Mouse (Mus musculus): ENCODE measurements around the gene Negr1.
A peak's percentile ranks its signal among the peaks of the same experiment; 100 is the strongest.

Gene Negr1

DNA sequence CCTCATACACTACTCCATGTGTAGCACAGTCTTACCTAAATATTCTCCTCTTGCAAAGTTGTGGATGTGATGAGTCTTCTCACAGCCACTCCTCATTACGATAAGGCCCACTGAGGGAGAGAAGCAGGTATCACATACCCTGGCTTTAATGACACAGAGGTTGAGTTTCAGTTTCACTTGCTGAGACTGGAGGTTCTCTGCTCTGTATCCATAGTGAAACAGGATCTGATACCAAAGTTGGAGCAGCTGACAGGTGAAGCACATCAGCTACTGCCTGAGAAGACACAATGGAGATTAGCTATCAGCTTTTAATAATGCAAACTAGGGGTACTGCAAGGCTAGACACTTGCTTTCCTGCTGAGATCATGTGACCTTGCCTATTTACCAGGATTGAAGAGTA lies 137.1 kb downstream of the Negr1 start:
- no peak for DNase-seq

DNA sequence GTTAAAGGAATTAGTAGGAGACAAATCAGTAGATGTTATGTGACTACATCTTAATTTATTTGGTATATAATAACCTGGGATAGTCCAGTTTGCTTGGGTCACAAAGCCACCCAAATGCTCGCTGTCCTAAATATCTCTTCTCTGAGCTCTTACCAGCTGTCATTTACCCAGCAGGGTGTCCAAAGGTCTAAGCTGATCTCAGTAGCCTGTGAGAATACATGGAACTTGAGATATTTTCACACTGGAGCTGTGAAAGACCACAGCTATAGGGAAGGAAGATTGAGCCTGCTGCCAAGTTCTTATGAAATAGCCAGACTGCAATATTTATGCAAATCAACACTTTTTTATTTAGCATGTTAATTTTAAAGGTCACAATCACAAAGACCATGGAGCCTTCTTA lies 141.6 kb downstream of the Negr1 start:
- DNase-seq: peak; percentile 60

DNA sequence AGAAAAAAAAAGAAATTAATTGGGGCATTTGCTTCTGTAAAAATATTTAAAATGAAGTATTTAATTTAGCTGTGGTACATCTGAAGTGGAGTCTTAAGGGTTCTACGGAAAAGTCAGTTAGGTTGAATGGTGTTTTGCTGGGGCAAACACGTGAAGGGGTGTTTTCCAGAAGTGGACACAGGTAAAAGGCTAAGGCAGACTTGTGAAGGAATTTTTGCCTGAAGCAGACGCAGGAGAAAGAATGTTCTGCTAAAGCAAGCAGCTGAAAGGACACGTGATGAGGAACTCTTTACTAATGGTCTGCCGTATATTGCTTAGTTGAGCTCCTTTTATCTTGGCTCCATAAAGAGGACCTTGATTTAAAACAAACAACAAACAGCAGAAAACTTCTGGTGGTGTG lies 148.6 kb downstream of the Negr1 start:
- DNase-seq: no peak

DNA sequence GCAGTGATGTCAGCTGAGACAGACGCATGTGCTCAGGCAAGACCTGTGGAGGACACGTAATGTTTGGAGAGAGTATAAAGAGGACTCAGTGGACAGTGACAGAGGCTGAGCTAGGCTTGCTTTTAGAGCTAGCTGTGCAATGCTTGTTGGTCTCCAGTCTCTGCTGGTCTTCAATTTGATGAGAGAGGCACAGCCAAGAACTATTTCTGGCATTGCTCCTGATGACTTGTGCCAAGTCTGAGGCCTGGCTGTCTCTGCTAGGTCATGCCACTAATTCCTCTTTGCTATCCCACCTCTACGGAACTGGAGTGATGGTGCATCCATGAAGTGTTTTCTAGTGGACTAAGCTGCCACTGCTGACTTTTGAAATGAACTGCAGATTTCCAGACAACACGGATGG lies 149.1 kb downstream of the Negr1 start:
- peak; percentile 76 for DNase-seq

DNA sequence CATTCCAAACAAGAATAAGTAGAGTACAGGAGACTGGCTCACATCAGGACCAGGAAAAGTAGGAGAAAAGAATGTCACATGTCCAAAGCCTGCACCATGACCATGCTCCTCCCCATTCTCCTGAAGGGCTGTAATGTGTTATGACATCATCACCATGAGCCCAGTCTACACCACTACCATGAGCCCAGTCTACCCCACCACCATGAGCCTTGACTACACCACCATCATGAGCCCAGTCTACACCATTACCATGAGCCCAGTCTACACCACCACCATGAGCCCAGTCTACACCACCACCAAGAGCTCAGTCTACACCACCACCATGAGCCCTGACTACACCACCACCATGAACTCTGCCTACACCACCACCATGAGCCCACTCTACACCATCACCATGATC lies 174.7 kb downstream of the Negr1 start:
- DNase-seq: no peak

DNA sequence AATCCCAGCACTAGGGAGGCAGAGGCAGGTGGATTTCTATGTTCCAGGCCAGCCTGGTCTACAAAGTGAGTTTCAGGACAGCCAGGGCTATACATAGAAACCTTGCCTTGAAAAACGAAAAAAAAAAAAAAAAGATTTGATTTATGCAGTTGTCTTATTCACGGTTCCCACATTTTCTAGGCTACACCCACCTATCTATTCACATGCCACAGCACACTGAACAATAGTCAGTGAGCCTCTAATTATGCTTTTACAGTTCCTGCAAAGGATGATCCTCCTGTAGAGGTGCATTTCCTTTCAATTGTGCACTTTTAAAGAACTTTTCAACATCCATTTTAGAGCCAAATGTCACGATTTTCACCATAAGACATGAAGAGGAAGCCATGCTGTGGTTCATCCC lies 177.9 kb downstream of the Negr1 start:
- DNase-seq: no peak

DNA sequence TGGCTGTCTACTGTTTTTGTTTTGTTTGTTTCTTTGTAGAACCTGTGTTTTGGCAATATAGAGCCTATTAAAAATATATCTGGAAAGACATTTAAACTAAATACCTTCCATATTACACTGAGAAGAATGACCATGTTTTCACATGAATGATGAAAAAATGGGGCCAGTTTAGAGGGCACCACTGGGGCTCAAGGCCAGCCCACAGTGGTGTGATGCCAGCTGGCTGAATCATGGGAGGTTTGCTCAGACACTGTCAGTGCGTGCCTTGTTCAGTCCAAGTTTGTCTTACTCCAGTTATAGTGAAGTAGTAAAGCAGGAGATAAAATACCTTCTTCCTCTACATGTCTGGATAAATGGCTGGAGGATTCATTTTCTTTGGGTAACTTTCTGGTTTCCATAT lies 181.7 kb downstream of the Negr1 start:
- DNase-seq: no peak

DNA sequence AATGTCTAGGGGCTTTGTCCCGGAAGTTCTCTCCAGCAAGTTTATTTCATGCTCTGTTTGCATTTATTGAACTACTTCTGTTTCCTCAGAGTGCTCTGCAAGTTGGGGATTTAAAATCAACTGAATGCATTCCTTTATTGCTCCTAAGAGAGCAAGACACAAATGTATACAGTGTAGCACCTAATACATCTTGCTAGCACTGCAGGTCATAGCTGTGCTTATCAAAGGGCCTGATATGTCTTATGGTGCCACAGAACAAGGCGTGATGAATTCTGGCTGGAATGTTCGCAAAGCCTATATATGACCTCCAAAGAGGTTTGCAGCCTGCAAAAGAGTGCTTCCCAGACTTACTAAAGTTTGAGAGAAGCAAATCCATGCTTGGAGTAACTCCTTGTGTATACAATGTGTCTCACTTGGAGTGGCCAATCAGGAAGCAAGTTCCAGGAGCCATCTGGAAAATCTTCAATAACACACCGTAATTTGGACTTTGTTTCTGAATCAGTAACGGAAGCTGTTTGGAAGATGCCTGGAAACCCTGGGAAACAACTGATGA lies 183.7 kb downstream of the Negr1 start:
- no peak for DNase-seq

DNA sequence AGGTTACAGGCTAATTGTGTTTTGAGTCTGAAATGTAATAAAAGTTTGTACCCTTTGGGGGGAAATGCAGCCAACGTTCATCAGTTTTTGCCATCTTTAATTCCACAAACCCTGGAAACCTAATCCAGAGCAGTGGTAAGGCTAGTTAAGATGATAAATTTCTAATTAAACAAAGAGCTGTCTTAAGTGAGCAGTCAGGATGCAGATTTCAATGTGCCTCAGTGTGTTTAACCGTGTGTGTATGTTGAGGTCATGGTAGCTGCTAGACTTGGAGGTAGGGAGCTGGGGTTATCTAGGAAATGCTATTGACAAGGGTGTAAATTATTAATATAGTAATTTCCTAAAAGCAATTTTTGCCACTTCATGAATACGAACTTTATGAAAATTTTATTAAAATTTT lies 185.9 kb downstream of the Negr1 start:
- no peak for DNase-seq

DNA sequence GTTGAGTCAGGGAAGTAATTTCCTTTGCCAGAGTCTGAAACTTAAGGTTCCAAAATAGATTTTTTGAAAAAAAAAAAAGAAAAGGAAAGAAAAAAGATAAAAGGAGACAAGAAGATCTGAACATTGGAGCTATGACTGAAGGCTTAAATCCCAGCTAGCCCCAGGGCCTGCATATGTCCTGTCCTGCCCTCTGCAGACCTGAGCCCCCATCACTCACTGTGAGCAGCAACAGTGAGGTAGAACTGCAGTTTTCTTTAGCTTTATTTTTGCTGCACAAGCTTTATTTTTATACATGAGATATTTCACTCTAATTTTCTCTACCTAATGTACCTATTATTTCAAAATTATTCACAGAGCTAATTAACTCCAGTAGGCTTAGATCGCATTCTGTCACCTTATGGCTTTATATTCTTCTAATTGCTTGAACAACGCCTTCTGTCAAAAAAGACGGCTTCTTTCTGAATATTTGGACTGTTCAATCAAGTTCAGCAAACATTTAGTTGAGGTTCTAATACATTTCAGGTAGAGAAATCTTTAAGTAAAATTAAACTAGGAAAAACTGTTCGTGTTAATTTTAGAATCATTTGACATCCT lies 192.3 kb downstream of the Negr1 start:
- no peak for DNase-seq

DNA sequence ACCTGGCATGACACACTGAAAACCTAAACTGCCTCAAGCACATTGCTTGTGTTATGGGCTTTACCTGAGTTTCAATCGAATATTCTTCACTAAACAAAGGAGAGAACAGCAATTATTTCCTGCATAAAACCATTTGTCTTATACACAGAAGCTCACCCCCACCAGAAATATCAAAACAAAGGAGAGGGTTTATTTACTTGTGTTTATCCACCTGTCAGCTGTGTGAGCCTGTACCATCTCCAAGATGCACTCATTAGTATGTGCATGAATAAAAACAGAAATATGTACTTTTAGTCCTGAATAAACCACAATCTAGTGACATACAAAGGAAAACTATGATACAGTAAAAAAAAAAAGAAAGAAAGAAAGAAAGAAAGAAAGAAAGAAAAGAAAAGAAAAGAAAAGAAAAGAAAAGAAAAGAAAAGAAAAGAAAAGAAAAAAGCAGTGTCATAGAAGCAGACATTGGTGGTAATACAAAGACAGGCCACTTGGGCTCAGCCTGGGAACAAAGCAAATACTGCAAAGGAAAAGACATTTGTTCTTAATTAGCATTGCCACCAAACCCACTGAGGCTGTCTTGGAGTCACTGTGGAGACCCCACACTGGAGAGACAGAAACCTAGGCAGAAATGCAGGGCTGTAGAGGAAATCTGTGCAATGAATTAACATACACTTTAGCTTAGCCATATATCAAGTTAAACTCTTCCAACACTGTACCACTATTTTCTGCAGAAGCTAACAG lies 193.4 kb downstream of the Negr1 start:
- DNase-seq: no peak

DNA sequence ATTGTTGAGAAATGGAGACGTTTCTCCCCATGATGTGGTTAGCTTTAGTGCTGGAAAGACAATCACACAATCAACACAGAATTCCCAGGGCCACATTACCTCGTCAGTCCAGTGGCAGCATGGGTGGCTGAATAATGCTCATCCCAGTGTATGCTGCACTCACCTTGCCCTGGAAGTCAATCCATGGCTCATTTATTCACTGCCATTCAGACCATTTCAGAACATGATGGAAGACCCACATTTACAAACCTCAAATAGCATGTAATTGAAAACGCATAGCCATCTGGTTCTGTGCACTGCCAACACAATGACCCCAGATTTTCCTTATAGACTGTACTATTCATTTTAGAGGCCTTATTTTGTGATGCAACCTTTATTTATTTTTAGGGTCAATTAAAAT lies 203.4 kb downstream of the Negr1 start:
- no peak for DNase-seq

DNA sequence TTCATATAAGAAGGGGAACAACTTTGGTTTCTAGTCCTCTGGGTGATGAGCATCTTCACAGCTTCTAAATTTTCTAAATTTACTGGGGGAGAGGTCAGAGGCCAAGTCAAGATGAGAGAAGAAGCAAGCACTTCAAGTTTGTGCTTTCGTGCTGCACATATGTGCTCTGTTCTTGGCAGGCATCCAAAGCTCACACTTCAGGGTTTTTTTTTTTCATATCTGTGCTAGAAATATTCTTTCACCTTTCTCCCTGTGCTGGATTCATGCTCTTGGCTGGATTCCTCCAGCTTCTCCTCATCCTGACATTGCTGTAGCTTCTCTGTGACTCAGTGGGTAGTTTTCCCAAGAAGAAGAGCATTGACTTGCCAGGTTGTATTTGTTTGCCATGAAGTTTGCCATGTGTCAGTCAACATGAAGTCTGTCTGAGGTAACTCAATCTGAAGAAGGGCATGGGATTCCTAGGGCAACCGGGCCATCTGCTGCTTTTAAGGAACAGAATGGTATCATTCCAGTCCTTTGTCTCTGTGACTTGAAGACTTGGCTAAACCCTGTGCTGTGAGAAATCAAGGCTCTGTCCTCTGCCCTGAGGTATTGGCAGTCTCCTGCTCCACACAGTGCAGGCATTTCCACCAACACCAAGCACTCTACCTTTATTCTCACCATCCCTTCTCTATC lies 204.7 kb downstream of the Negr1 start:
- peak; percentile 35 for DNase-seq

DNA sequence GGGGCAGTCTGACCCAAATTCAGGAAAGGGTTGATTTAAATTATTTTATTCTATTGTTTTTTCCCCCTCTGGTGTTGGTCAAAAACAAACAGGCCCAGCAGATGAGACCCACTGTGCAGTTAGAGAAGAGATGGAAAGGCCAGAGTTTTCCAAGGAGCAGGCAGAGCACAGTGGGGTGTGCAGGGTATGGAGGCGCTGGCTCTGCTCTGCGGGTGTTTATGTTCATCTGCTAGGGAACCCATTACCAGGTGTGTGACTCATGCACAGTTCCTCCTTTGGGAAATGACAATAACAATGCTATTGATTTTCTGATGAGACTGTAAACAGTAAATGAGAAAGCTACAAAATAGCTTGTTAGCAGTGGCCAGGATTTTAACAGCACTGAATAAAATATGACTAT lies 210.0 kb downstream of the Negr1 start:
- DNase-seq: no peak

DNA sequence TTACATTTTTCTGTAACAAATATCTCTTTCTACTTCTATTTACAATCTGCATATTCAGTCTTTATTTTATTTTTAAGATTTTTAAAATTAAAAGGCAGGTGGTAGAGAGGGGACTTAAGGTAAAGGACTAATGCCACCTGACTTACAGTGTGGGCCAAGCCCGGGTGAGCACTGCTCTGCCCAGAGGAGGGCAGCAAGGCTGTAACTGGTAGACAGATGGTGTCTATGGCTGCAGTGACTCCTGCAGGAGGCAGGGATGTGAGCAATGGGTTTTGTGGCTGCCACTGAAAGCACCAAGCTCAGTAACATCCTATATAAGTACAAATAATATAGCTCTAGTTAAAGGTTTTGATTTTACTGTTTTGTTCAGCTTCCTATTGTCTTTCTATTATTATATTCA lies 210.5 kb downstream of the Negr1 start:
- peak; percentile 72 for DNase-seq

DNA sequence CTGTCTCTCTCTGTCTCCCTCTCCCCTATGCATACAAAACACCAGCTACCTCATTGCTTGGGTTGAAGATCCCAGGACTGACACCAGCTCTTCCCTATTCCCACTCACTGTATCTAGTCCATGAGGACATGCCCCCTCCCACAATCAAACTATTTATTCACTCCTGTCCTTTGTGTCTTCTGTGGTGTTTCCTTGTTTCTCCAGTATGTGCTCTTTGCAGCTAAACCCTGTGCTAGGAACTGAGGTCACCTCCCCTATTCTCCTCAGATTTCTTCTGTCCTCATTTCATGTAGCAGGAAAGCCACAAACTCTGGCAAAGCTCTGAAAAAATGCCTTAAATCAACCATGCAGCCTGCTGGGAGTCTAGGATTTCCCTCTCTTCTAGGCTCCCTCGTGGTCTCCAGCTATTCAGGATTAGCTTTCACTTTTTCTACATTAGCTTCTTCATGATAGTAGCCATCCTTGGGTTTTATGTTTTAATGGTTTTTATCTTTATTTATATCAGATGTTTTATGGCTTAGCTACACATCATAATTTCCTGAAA lies 222.8 kb downstream of the Negr1 start:
- no peak for DNase-seq

DNA sequence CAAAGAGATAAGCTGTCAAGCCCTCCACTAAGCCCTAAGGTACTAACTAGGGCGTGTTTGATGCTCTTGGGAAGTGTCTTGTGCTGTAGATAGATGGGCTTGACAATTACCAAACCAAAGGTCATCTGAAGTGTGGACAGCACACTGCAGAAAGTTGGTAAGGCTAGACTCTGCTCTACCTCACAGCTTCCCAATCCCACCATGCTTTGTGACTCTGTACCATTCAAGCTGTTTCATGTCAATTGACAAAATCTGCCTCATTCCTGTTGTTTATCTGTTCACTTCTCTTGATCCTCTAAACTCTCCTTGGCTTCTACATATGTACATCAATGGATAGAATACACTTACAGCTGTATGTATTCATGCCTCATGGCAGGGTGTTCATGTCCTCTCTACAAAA lies 224.8 kb downstream of the Negr1 start:
- no peak for DNase-seq

DNA sequence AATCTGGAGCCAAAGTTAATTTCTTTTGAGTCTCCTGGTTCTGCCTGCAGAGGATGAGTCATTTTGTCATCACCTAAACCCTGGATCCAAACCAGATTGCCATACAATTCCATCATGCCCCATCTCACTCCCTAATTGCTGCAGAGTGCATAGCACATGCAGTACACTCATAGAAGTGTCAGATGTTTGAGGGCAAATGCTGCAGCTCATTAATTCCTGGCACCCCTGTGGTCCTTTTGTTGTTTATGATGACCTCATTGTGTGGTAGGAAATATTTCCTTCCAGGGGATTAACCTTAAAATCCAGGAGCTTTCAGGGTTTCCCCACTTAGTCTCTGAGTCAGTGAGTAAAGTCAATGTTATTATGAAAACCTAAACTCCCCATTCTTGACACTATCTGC lies 229.6 kb downstream of the Negr1 start:
- peak; percentile 40 for DNase-seq

DNA sequence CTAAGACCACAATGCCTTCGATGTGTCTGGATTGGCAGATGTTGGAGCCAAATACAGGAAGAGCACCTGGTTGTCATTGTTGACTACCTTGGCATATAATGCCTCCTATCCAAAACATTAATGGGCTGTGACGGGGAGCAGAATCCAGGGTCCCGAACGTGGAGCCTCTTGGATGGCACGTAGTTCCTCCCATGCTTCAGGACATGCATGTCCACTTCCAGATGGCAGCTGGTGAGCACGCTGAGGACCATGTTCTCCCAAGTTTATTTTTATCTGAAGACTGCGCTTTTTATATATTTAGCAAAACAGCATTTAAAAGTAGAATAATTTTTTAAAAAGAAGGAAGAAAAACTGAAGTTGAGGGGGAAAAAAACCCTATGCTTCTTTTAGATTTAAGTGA lies 231.1 kb downstream of the Negr1 start:
- no peak for DNase-seq

DNA sequence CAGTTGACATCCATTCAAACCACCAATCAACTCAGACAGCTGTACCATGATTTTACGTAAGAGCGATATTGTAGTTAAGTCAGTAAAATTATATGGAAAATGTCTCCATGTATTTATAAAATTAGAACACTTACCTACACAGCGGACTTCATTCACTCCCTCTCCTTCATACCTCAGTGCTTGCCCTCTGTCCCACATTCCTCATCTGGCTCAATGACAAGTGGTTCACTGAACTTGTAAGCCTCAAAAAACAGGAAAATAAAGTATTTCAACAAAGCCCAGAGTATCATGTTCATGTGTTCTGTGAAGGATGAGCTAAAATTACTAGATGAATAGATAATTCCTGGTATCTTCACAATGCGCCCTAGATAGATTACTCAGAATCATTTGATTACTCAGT lies 232.5 kb downstream of the Negr1 start:
- no peak for DNase-seq

DNA sequence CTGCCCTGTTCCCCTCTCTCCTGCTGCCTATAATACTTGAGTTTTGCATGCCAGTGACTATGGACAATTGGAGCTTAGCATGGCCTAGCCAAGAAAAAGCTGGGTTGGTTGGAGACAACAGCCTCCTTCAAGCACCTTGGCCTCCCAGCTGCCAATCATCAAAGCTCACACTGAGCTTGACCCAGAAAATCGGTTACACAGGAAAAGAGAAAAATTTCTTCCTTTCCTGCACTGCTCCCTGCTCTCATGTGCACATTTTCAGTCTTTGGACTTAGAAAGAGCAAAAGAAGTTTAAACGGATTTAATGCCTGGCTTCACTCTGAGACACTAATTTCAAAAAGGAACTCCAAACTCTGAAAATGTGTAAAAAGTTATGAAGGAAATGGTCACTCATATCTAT lies 233.0 kb downstream of the Negr1 start:
- peak; percentile 48 for DNase-seq

DNA sequence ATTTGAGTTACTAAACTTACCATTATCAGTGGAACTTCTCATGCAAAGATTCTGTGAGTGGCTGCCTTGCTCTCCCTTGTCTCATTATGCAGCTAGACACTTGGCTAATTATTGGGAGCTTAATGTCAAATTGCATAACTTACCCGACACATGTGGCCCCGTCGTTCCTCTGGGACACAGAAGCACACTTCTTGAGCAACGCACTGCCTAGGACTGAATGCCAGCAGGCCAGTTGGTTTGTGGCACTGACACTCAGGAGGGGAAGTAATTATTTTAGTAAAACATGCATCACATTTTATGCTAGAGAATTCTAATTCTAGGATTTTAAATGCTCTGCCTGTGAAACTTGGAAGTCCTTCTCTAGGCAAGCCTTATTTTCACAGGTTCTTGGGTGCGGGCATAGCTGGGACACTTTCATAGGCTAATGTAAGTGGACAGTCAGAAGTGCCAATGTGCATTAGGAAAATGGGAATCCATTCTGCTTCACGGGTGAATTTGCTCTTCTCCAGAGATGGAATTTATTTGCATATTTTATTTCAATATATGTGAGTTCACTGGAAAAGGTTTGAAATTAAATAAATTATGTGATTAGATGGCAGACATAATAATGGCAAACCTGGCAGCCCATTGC lies 234.6 kb downstream of the Negr1 start:
- no peak for DNase-seq

DNA sequence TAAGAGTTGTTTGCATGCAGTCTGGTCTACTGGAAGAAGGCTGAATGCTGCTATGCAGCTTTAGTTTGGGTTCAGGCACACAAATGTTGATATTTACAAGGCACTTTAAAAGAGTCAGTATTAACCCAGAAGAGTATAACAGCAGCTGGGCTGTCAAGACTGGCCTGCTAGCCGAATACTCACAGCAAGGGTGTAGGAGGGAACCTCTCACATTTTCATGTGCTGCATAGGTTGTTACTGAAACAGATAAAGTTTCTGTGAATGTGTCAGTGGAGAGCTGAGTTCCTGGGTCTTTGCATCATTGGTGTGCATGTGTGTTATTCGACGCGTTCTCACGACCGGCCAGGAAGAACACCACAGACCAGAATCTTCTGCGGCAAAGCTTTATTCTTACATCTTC lies 237.6 kb downstream of the Negr1 start:
- DNase-seq: no peak

Measured in cerebellum, adult 11-12 months (tissue).